Mouse (Mus musculus): ENCODE measurements around the gene Gm45213.

- TF ChIP-seq CTCF (IDR thresholded peaks at IDR 0.05; ENCODE audit: low read depth) = no peak
- TF ChIP-seq EP300 (IDR thresholded peaks at IDR 0.05; ENCODE audit: low read depth) = no peak
Observed at GRCm38 (mm10) chr7:66107206-66107605, 63.8 kb downstream of the Gm45213 start.

Measured in liver, embryonic 14.5 days (tissue).